In genomic region chr6:142187426-142187825, GRCm38 (mm10) we compare ENCODE assay signal across 37 mouse cellular contexts. TPM values are rescaled to one million over a fixed set of nuclear protein-coding genes. Genes with fewer than 3 reads are reported as not detected.
"Had no signal": no experiment of that assay in that cellular context is flagged by ENCODE, and none has a peak within 500 bp of the region (broad histone marks: within the 10 kb centered on the region; RNA-seq: fewer than 3 reads in every experiment).

No protein-coding gene starts in this region.

- H3K4me2 ChIP-seq: heart, embryonic 11.5 days; heart, embryonic 12.5 days; heart, embryonic 13.5 days; heart, embryonic 15.5 days; hindbrain, embryonic 12.5 days; hindbrain, embryonic 13.5 days; hindbrain, embryonic 14.5 days; hindbrain, embryonic 15.5 days; intestine, embryonic 15.5 days; kidney, embryonic 15.5 days had no signal

- ATAC-seq: hindbrain, embryonic 16.5 days; hindbrain, postnatal 0 days; inflammation-experienced regulatory T-cells, adult 6 months; intestine, embryonic 15.5 days; intestine, embryonic 16.5 days; intestine, postnatal 0 days had no signal

- H3K4me3 ChIP-seq: heart, embryonic 10.5 days; heart, embryonic 12.5 days; heart, embryonic 13.5 days; heart, embryonic 15.5 days; hindbrain, embryonic 10.5 days; hindbrain, embryonic 12.5 days; hindbrain, embryonic 13.5 days; hindbrain, embryonic 15.5 days; intestine, embryonic 15.5 days; kidney, embryonic 15.5 days; layer of hippocampus, adult 2 months; left cerebral cortex, adult 2 months had no signal

- H3K9ac ChIP-seq: heart, embryonic 12.5 days; heart, embryonic 13.5 days; heart, embryonic 15.5 days; hindbrain, embryonic 12.5 days; hindbrain, embryonic 13.5 days; hindbrain, embryonic 14.5 days; hindbrain, embryonic 15.5 days; intestine, embryonic 15.5 days; kidney, embryonic 15.5 days had no signal

- H3K9me3 ChIP-seq: heart, embryonic 10.5 days; heart, embryonic 13.5 days; heart, embryonic 15.5 days; hindbrain, embryonic 10.5 days; hindbrain, embryonic 12.5 days; hindbrain, embryonic 15.5 days; intestine, embryonic 15.5 days; kidney, embryonic 15.5 days had no signal

- H3K27me3 ChIP-seq: heart, embryonic 12.5 days; heart, embryonic 13.5 days; heart, embryonic 15.5 days; hindbrain, embryonic 12.5 days; hindbrain, embryonic 13.5 days; hindbrain, embryonic 15.5 days; intestine, embryonic 15.5 days; kidney, embryonic 15.5 days had no signal

- H3K27ac ChIP-seq: heart, embryonic 10.5 days; heart, embryonic 13.5 days; heart, embryonic 15.5 days; hindbrain, embryonic 10.5 days; hindbrain, embryonic 12.5 days; hindbrain, embryonic 13.5 days; hindbrain, embryonic 14.5 days; hindbrain, embryonic 15.5 days; hindbrain, postnatal 0 days; intestine, embryonic 15.5 days; kidney, embryonic 15.5 days; kidney, postnatal 0 days; layer of hippocampus, adult 2 months; left cerebral cortex, adult 2 months had no signal

- H3K4me1 ChIP-seq: heart, embryonic 10.5 days; heart, embryonic 12.5 days; heart, embryonic 13.5 days; heart, embryonic 15.5 days; hindbrain, embryonic 10.5 days; hindbrain, embryonic 12.5 days; hindbrain, embryonic 13.5 days; hindbrain, embryonic 15.5 days; intestine, embryonic 15.5 days; kidney, embryonic 15.5 days had no signal

- H3K36me3 ChIP-seq: heart, embryonic 10.5 days; heart, embryonic 12.5 days; heart, embryonic 13.5 days; heart, embryonic 15.5 days; hindbrain, embryonic 10.5 days; hindbrain, embryonic 12.5 days; hindbrain, embryonic 13.5 days; hindbrain, embryonic 15.5 days; intestine, embryonic 15.5 days; kidney, embryonic 15.5 days had no signal

- DNase-seq: heart, postnatal 10 days; heart, postnatal 14 days; heart, postnatal 36 days; heart, postnatal 4 days; kidney, adult 11 months; kidney, adult 18-20 months; kidney, postnatal 10 days; kidney, postnatal 14 days; kidney, postnatal 25 days; kidney, postnatal 36 days; kidney, postnatal 4 days; layer of hippocampus, adult 9-11 months; layer of hippocampus, postnatal 36 days had no signal

RNA-seq across cellular contexts. Expression of gene Slco1a6, which starts 20.9 kb away (rescaled TPM):
- polyA plus RNA-seq: heart, embryonic 10.5 days; heart, embryonic 11.5 days; heart, embryonic 13.5 days; heart, embryonic 14.5 days; heart, postnatal 0 days; hindbrain, postnatal 0 days; intestine, embryonic 14.5 days; intestine, embryonic 15.5 days; intestine, embryonic 16.5 days; intestine, postnatal 0 days; large intestine, adult 2 months had no signal
